Mouse (Mus musculus): ENCODE measurements around the gene Thbs2.

DNA sequence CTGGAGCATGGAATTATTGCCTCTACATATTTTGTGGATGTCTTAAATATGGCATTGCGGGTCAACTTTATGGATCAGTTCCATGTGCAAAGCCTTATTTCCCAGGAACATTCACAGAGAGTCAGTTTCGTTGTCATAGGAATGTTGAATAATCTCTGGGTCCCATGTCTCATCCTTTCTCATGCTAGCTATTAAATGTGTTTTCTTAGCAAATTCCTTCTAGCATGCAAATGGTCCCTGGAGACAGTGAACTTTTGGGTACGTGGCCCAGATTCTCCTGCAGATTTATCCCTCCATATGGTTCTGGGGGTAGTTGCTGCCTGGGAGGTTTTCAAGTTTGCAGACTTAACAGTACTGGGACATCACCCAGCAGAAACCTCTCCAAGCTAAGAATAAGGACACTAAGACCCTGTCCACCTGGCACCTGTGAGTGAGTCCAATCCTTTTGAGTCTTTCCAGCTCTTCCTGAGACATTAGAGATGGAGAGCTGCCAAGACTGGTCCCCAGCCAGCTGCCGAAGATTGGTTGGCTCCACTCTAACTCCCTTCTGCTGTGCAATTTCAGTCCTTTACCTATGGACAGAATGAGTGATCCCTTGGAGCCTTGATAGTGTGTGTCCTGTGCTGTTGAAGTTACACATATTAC is 45.9 kb downstream of the Thbs2 start:
- TF ChIP-seq POLR2A (IDR thresholded peaks at IDR 0.05; ENCODE audit: control insufficient read depth, low read depth, low read length), result no peak
- no peak for TF ChIP-seq CTCF (IDR thresholded peaks at IDR 0.05; ENCODE audit: control insufficient read depth, insufficient read depth, insufficient replicate concordance, low read depth, low read length)

All from testis, adult 2 months (tissue).